Mouse (Mus musculus): ENCODE measurements around the gene Mecom. TPM values are rescaled to one million over a fixed set of nuclear protein-coding genes. Genes with fewer than 3 reads are reported as not detected.
A peak's percentile ranks its signal among the peaks of the same experiment; 100 is the strongest.

Gene Mecom
- polyA plus RNA-seq, 1 experiment from 2014 or later: 38.7 TPM

DNA sequence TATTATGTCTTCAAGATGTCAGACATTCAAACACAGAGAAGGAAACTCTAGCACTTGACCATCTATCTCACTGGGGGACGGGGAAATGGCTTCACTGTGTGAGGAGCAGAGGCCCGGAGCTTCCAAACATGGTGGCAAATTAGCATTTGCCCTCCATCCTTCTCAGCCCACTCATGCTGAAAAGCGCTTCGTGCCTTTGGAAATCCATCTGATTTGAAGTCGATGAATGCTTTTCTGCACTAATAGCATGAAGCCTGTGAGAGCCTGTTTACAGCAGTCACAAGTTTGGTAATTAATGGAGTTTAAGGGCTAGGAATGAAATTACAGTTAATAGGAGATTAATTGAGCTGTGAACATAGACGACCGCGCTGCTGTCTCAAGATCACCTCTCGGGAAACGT, 270.2 kb downstream of the Mecom start:
- Histone ChIP-seq H3K36me3 (no peaks in the 10 kb centered on the region), H3K27ac (ENCODE audit: poor library complexity, severe bottlenecking) (no peak overlapping the region), H3K4me1 (replicated peaks) (0 out of 2 replicates have a peak, but pooled peaks cover under 1% of the 10 kb centered on the region), H3K9me3 (replicated peaks) (no peaks in the 10 kb centered on the region), H3K4me2 (no peak overlapping the region), H3K4me3 (no peak overlapping the region), H3K9ac (no peak overlapping the region), H3K27me3 (replicated peaks) (no peaks in the 10 kb centered on the region)
- 85% methylated on average over 10 of the region's 10 CpGs for WGBS
- no peak for ATAC-seq (ENCODE audit: insufficient number of reproducible peaks, low FRiP score)

DNA sequence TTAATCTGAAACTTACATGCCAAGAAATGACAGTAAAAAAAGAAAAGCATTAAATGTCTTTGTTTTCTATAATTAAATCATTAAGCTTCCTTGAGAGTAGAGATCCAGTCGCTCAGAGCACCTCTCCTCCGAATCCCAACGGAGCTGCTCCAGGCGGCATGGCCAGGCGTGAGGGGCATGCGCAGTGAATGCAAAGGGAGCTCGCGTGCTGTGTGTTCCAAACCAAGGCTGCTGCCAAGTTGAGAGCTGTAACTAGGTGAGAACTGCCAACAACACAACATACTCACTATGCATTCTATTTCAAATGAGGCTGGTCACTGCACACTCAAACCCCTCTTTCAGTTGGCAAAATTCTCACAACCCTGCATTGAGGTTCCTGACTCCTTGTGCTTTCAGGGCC, 271.7 kb downstream of the Mecom start:
- Histone ChIP-seq H3K27me3 (replicated peaks) (no peaks in the 10 kb centered on the region), H3K9me3 (replicated peaks) (no peaks in the 10 kb centered on the region), H3K4me2 (no peak overlapping the region), H3K36me3 (no peaks in the 10 kb centered on the region), H3K27ac (ENCODE audit: poor library complexity, severe bottlenecking) (no peak overlapping the region), H3K4me1 (replicated peaks) (0 out of 2 replicates have a peak, but pooled peaks cover 6% of the 10 kb centered on the region), H3K4me3 (no peak overlapping the region), H3K9ac (no peak overlapping the region)
- WGBS: 90% methylated on average over 8 of the region's 8 CpGs
- no peak for ATAC-seq (ENCODE audit: insufficient number of reproducible peaks, low FRiP score)

DNA sequence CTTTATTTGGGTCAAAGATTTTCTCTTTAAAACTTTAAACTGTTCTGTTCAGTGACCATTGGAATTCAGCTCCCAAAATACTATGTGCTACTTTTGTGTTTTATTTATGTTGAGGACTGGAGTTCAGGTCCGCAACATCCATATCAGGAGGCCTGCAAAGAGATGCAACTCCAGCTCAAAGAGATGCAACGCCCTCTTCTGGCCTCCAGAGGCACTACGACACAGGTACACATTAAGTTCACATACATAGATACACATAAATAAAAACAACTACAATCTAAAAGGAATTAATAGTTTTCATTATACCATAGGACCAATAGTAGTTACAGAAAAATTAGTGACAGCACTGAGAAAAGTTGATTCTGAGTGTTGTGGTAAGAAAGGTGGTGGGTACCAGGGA, 278.6 kb downstream of the Mecom start:
- Histone ChIP-seq H3K36me3 (no peaks in the 10 kb centered on the region), H3K4me3 (no peak overlapping the region), H3K9me3 (replicated peaks) (no peaks in the 10 kb centered on the region), H3K9ac (no peak overlapping the region), H3K27ac (ENCODE audit: poor library complexity, severe bottlenecking) (no peak overlapping the region), H3K4me1 (replicated peaks) (peaks cover 6% of the 10 kb centered on the region; the same call in 1 of the 2 replicates), H3K27me3 (replicated peaks) (no peaks in the 10 kb centered on the region), H3K4me2 (no peak overlapping the region)
- WGBS: 56% methylated on average over 3 of the region's 3 CpGs
- ATAC-seq (ENCODE audit: insufficient number of reproducible peaks, low FRiP score): no peak

DNA sequence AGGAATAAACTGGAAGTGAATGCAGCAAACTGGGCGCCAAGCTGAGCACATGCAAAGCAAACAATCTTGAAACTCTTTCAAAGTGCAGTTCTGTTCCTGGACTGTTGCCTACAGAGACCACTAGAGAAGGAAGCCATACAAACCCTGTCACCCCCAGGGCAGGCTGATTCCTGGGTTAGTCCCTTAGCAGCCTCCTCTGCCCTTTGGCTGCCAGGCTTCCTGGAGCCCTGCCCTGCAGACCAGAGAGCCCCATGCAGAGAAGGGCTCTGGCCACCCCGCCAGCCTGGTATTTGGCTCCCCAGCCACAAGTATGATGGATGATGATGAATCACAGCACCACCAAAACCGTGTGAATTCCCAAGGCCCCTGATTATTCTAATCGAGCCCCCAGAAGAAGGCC, 286.9 kb downstream of the Mecom start:
- no peaks in the 10 kb centered on the region for H3K9me3 ChIP-seq (replicated peaks)
- H3K4me3 ChIP-seq: no peak overlapping the region
- ATAC-seq (ENCODE audit: insufficient number of reproducible peaks, low FRiP score): no peak
- no peaks in the 10 kb centered on the region for H3K36me3 ChIP-seq
- no peak overlapping the region for H3K9ac ChIP-seq
- H3K4me1 ChIP-seq (replicated peaks): peaks cover 27% of the 10 kb centered on the region
- H3K27me3 ChIP-seq (replicated peaks): no peaks in the 10 kb centered on the region
- H3K4me2 ChIP-seq: no peak overlapping the region
- WGBS: 33% methylated on average over 4 of the region's 4 CpGs
- peak overlapping the region; percentile 61; the same call in 1 of the 2 replicates for H3K27ac ChIP-seq (ENCODE audit: poor library complexity, severe bottlenecking)

DNA sequence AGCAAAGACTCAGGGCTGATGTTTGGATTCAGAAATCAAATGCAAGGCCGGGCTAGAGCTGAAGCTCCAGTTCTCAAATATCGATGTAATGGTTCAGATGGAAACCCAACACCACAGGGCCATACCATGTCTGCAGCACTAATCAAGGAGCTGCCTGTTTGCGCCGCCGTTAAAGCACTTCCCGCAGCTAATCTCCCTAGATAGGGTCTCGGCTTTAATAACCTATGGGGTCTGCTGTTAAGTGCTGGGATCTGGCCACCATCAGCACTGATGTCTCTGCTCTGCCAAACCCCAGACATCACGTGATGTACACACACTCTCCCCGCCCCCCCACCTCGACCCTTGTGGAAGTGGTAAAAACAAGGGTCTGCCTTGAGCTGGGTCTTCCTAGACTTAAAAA, 289.4 kb downstream of the Mecom start:
- H3K27ac ChIP-seq (ENCODE audit: poor library complexity, severe bottlenecking): 0 out of 2 replicates have a peak overlapping the region, but pooled peaks have one; percentile 33
- H3K4me3 ChIP-seq: no peak overlapping the region

DNA sequence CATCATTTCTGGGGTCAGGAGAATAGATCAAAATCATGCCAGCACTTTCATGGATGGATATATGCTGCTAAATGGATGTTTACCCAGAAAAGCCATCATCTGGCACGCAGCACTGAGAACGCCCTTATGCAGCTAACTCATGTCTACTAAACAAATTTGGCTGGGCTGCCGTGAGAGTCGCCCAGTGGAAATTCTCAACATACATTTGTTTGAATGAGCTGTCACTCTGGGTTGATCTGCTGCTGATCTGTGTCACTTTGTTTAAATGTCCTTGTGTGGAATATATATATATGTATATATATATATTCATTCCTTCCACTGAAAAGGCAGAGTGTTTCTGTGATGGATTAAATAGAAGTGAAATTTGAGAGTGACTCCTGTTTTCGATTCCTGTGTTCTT, 290.0 kb downstream of the Mecom start:
- no peak overlapping the region for H3K4me3 ChIP-seq
- no peak overlapping the region for H3K4me2 ChIP-seq
- H3K27me3 ChIP-seq (replicated peaks): no peaks in the 10 kb centered on the region
- 58% methylated on average over 5 of the region's 5 CpGs for WGBS
- ATAC-seq (ENCODE audit: insufficient number of reproducible peaks, low FRiP score): no peak
- H3K36me3 ChIP-seq: no peaks in the 10 kb centered on the region
- no peaks in the 10 kb centered on the region for H3K9me3 ChIP-seq (replicated peaks)
- no peak overlapping the region; the same call in 1 of the 2 replicates for H3K27ac ChIP-seq (ENCODE audit: poor library complexity, severe bottlenecking)
- no peak overlapping the region for H3K9ac ChIP-seq
- peaks cover 28% of the 10 kb centered on the region for H3K4me1 ChIP-seq (replicated peaks)

More for the DNA sequence above, 289.4 kb downstream of the Mecom start:
- Histone ChIP-seq H3K9me3 (replicated peaks) (no peaks in the 10 kb centered on the region), H3K9ac (no peak overlapping the region), H3K36me3 (no peaks in the 10 kb centered on the region), H3K27me3 (replicated peaks) (no peaks in the 10 kb centered on the region), H3K4me2 (peak overlapping the region; percentile 53), H3K4me1 (replicated peaks) (peaks cover 28% of the 10 kb centered on the region)
- ATAC-seq (ENCODE audit: insufficient number of reproducible peaks, low FRiP score): peak; percentile 64; the same call in 1 of the 2 replicates
- 7% methylated on average over 10 of the region's 10 CpGs for WGBS

DNA sequence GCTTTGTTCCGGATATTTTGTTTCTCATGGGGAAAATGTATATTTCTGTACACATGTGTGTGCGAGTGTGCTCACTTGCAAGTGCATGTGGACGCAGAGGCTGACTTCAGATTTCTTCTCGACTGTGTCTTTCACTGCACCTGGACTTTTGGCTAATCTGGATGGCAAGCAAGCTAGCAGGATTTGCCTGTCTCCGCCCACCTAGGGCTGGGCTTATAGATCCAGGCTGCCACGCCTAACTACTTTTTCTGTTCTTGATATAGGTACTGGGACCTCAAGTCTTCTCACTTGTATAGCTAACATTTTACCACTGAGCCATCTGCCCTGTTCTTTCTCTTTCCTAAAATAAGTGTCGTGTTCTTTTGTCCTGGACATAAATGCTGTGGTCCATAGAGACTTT, 290.9 kb downstream of the Mecom start:
- Histone ChIP-seq H3K27me3 (replicated peaks) (no peaks in the 10 kb centered on the region), H3K4me2 (no peak overlapping the region), H3K4me1 (replicated peaks) (peaks cover 28% of the 10 kb centered on the region), H3K27ac (ENCODE audit: poor library complexity, severe bottlenecking) (no peak overlapping the region), H3K9me3 (replicated peaks) (no peaks in the 10 kb centered on the region), H3K9ac (no peak overlapping the region), H3K36me3 (no peaks in the 10 kb centered on the region), H3K4me3 (no peak overlapping the region)
- no peak for ATAC-seq (ENCODE audit: insufficient number of reproducible peaks, low FRiP score)
- WGBS: 81% methylated on average over 7 of the region's 7 CpGs

DNA sequence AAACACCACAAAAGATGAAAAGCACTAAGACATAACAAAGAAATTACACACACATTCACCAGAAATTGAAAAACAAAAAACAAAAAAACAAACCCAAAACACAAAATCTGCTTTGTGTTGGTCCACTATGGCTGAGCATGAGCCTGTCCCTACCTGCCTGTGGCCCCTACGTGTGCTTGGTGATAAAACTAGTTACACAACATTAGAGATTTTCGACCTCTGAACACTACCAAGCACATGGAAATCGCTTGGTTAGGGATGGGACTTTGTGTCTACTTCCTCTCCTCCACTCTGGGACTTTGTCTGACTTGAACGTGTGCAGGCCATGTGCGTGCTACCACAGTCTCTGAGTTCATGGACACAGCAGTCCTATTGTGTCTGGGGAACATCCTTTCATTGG, 292.0 kb downstream of the Mecom start:
- Histone ChIP-seq H3K4me1 (replicated peaks) (peaks cover 21% of the 10 kb centered on the region), H3K27ac (ENCODE audit: poor library complexity, severe bottlenecking) (no peak overlapping the region), H3K9me3 (replicated peaks) (no peaks in the 10 kb centered on the region), H3K27me3 (replicated peaks) (no peaks in the 10 kb centered on the region), H3K4me3 (no peak overlapping the region), H3K9ac (no peak overlapping the region), H3K36me3 (no peaks in the 10 kb centered on the region), H3K4me2 (no peak overlapping the region)
- 75% methylated on average over 5 of the region's 5 CpGs for WGBS
- no peak for ATAC-seq (ENCODE audit: insufficient number of reproducible peaks, low FRiP score)

DNA sequence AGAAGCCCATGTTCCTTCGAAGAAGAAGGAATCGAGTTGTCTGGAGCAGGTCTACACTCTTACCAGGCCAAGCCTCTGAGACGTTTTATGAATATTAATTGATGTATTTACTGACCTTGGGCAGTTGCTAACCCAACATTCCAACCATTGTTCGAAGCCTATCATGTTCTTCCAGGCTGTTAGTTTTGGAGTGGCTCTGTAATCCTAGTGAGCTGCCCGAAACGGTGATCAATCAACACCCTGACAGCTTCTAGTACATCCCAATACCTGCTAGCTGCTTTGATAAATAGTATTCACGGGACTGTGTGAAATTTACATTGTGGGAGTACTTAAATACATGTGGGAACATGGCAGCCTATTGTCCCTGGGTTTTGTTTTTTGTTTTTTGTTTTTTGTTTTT, 293.4 kb downstream of the Mecom start:
- no peak for ATAC-seq (ENCODE audit: insufficient number of reproducible peaks, low FRiP score)
- 33% methylated on average over 7 of the region's 7 CpGs for WGBS
- Histone ChIP-seq H3K9me3 (replicated peaks) (no peaks in the 10 kb centered on the region), H3K36me3 (no peaks in the 10 kb centered on the region), H3K4me2 (no peak overlapping the region), H3K4me3 (no peak overlapping the region), H3K27ac (ENCODE audit: poor library complexity, severe bottlenecking) (no peak overlapping the region), H3K27me3 (replicated peaks) (no peaks in the 10 kb centered on the region), H3K9ac (no peak overlapping the region), H3K4me1 (replicated peaks) (peaks cover 21% of the 10 kb centered on the region)

DNA sequence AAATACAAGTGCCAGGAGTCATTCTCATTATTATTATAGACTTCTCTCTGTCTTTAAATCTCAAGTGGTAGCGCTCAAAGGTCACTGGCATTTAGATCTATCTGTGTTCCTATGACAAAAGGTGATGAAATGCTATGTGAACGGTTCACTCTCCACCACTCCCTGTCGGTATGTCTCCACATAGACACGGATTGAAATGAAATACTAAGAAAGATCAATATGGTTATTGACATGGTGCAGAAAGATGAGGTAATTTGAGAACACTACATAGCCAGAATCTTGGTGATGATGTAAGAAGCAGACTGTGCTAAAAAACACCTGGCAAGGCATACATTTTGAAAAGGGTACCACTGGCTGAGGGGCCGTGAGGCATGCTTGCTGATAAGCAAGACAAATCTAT, 294.1 kb downstream of the Mecom start:
- 46% methylated on average over 5 of the region's 5 CpGs for WGBS
- Histone ChIP-seq H3K27ac (ENCODE audit: poor library complexity, severe bottlenecking) (no peak overlapping the region), H3K36me3 (no peaks in the 10 kb centered on the region), H3K27me3 (replicated peaks) (no peaks in the 10 kb centered on the region), H3K9ac (no peak overlapping the region), H3K9me3 (replicated peaks) (no peaks in the 10 kb centered on the region), H3K4me1 (replicated peaks) (peaks cover 18% of the 10 kb centered on the region), H3K4me2 (no peak overlapping the region), H3K4me3 (no peak overlapping the region)
- ATAC-seq (ENCODE audit: insufficient number of reproducible peaks, low FRiP score): no peak

DNA sequence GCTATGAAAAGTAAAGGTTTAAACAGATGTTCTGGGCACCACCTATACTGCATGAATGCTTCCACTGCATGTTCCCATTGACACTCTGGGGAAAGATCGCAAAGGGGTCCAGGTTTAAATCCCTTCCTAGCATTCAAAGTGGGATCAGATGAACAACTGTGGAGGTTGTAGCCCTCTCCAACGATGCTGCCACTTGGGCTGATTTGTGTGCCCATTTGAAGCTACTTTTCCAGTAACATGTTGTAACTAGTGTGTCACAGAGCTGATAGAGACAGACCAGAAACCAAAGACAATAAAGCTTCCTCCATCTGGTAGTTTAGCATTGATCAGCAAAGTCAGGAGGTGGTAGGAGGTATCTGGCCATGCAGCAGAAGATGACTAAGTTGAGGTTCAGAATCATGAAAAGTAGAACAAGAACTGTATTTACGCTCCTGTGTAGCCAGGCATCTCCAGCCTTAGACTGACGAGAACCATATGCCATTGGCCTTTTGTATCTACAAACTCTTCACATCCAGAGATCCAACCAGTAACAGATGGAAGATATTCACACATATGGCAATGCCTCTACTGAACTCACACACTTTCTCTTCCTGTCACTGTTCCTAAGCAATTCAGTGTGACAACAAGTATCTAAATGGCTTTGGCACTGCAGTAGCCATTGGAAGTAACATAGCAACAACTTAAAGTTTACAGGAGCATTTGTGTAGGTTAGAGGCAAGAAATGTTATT, 299.0 kb downstream of the Mecom start:
- peak overlapping the region; percentile 6; the same call in 1 of the 2 replicates for H3K27ac ChIP-seq (ENCODE audit: poor library complexity, severe bottlenecking)
- H3K36me3 ChIP-seq: no peaks in the 10 kb centered on the region

DNA sequence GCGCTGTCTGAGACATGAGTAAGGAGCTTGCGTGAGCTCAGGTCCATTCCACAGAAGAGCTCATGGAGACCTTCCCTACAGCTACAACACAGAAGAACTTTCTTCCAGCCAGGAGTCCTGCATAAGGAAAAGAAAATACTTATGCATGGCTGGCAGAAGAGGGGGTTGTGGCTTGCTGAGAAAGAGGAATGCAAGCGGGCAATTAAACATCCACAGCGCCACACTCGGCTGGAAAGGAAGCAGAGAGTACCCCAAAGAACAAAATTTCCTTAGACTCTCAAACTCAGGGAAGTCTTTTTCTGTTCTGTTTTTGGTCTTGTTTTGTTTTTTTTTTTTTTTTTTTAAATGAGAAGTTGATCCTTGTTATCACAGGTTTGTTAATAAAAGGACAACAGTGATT, 300.6 kb downstream of the Mecom start:
- Histone ChIP-seq H3K4me1 (replicated peaks) (peaks cover 33% of the 10 kb centered on the region), H3K9me3 (replicated peaks) (no peaks in the 10 kb centered on the region), H3K4me3 (no peak overlapping the region), H3K27ac (ENCODE audit: poor library complexity, severe bottlenecking) (peak overlapping the region; percentile 83), H3K4me2 (no peak overlapping the region), H3K27me3 (replicated peaks) (no peaks in the 10 kb centered on the region), H3K36me3 (no peaks in the 10 kb centered on the region), H3K9ac (no peak overlapping the region)
- WGBS: 82% methylated on average over 5 of the region's 5 CpGs
- no peak for ATAC-seq (ENCODE audit: insufficient number of reproducible peaks, low FRiP score)

More for the DNA sequence above, 299.0 kb downstream of the Mecom start:
- ATAC-seq (ENCODE audit: insufficient number of reproducible peaks, low FRiP score): no peak
- H3K27me3 ChIP-seq (replicated peaks): no peaks in the 10 kb centered on the region
- peaks cover 31% of the 10 kb centered on the region for H3K4me1 ChIP-seq (replicated peaks)
- no peaks in the 10 kb centered on the region for H3K9me3 ChIP-seq (replicated peaks)
- no peak overlapping the region for H3K9ac ChIP-seq
- H3K4me3 ChIP-seq: no peak overlapping the region
- WGBS: 77% methylated on average over 4 of the region's 4 CpGs
- no peak overlapping the region for H3K4me2 ChIP-seq
